Mouse (Mus musculus) E14TG2a.4 (cell line): ENCODE results near the gene Serinc5.

Source experiments
- CTCF ChIP-seq: conservative IDR thresholded peaks from 2 replicates; pipeline ENCODE4 v1.5.1; 2014; ENCODE audit warnings: low read length
- POU5F1 ChIP-seq: IDR thresholded peaks from 2 replicates; pipeline ENCODE4 v1.6.1; 2014; ENCODE audit warnings: low read length, borderline replicate concordance

- TF ChIP-seq CTCF, result no peak
- no peak for TF ChIP-seq POU5F1
Measured at GRCm38 (mm10) chr13:92593731-92594396, 17.0 kb upstream of the Serinc5 start.
